Mouse (Mus musculus) liver (tissue): ENCODE data around the gene Cd164.

Source experiments
- DNase-seq: peaks from one replicate; pipeline ENCODE4 v3.0.0-alpha.2; 2020; ENCODE audit warnings: mixed read lengths

The Cd164 gene

DNA sequence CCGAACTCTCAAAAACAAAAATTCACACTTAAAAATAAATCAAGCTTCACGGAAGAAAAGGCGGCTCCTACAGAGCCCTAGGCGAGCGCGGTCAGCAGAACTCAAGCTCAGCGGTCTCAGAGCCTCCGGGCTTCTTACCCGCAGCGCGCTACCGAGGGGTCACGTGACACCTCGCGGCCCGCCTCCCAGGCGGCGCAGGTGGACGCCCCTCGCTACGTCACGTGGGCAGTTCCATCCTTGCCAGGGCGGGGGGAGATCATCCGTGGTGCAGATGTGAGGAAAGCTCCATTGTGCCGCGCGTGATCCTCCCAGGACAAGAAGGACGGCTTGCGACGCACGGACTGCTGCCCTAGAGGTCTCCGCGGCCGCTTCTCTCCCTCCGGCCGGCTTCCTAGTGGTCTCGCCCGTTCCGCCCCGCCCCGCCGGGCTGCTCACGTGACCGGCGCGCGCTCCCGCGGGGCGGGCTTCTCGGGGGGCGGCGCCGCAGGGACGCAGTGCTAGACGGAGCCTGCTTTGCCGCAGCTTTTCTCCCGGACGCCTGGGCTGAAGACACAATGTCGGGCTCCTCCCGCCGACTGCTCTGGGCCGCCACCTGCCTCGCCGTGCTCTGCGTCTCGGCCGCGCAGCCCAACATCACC is at the start of gene Cd164:
Gene Cd164 (plus strand): TSS at position 434 of the 638 bp plus-strand sequence.
- peak; percentile 94 for DNase-seq

DNA sequence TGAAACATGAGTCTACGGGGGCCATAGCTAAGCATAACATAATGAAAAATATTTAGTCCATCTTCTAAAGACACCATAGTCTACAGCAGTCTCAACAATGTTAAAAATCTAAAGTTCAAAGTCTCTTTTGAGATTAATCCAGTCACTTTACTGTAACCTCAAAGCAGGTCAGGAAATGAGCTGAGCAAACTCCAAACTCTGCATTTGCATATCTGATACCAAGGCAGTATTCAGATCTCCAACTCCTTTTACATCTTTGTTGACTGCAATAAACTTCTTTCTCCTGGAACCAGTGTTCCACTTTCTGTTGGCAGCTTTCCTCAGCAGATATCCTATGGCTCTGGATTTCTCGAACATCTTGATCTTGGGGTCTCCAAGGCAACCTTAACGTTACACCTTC is 48.5 kb upstream of the Cd164 start:
- DNase-seq = no peak

DNA sequence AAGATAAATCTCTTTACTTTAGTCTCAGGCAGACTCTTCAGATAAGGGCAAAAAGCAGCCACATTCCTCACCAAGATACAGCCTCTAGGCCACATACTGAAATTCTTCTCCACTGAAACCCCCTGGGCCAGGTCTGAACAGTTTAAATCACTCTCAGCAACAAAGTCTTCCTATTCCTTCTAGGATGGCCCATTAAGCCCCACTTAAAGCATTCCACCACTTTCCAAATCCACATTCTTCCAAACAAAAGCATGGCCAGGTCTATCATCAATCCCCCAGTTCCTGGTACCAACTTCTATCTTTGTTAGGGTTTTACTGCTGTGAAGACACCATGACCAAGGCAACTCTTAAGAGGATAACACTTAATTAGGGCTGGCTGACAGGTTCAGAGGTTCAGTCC is 46.7 kb upstream of the Cd164 start:
- DNase-seq = no peak

DNA sequence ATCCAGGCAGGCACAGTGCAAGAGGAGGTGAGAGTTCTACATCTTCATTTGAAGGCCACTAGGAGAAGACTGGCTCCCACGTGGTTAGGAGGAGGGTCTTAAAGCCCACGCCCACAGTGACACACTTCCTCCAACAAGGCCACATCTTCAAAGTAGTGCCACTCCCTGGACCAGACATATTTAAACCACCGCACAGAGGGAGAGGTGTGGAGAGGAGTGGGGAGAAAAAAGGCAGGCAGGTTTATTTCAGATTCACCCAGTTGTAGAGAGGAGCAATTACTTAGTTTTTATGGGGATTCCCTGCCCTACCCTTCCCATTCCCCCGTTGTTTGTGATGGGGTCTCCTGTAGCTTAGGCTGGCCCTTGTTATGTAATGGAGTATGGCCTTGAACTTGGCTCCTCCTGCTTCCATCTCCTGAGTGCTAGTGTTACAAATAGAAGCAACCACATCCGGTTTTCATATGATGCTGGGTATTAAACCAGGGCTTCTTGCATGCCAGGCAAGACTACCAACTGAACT is 46.2 kb upstream of the Cd164 start:
- DNase-seq = no peak

DNA sequence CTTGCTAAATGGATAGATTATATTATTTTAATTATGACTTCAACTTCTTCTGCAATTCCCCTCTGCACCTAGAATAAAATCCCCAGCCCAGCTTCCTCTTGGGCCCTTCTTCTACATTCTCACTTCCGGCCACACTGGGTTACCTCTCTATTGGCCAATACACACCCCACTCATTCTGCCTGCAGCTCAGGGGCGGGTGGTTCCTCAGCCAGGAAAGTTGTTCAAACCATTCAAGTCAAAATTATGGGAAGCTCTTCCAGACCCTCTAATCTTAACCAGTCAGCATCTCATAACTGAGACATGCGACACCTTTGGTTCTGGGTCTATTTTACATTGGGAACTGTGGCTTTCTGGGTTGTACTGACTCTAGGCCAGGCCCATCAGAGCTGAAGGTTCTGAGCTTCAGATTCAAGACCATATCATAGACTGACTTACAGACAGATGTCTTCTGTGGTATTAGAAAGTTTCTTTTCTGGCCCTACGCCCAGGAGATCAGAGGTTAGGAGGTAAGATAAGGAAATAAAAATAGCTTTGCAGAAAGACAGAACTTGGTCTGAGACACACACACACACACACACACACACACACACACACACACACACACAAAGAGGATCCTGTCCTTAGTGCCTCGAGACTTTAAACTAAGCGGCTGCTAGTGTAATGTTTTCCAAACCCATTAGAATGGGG is 45.3 kb upstream of the Cd164 start:
- DNase-seq = peak; percentile 36

DNA sequence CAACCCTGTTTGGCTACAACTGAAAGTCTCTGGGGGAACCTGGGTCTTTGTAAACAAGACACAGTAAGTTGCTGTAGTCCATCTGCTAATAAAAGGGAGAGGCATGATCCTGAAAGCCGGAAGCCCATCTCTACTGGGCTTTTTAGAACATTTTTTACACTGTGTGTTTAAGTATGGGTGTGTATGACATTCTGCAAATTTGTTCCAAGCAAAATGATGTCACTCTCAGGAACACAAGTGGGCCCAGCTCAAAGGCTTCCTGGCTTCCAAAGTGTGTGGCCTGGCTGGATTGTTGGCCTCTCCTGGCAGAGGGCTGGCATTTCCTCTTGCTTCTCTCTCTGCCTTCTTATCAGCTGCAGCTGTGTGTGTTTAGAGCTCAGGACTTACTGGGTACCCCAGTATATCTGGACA is 44.2 kb upstream of the Cd164 start:
- no peak for DNase-seq

DNA sequence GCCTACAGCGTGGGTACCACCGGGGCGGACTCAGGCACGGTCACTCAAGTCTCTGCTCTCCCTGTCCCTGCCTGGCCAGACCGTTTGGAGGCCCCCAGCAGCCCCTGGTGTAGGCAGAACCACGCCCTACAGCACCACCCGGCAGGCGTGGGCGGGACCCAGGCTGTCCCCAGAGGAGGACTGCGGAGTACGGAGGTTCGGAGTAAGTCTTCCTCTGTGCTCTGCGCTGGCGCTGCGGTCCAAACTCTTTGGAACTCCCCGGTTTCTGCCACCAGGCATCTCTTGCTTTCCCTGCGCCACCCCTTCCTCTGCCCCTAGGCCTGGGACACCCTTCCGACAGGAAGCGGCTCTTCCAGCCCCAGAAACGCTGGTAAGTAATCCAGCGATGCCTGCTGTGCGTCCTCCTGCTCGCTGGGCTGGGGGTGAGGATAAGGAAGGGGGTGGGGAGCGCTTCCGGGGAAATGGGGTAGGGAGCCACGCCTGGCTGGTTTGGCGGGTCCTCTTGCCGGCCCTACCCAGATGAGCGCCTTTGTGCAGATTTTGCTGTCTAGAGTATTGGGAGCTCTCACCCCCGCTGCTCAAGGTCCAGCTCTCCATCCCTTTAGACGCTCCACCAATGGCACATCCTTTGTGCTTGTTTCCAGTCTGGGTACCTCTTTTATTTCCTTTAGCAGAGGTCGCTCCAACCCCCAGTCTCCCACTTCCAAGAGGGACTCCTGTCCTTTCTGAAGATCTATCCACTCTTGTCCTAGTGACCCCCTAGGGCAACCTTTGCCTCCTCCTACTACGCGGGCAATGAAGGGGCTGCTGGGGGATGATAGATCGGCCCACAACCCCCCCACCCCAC is 42.8 kb upstream of the Cd164 start, which contains the start of gene Mical1:
Gene Mical1 (plus strand): TSS at position 144 of the 847 bp plus-strand sequence.
- DNase-seq = peak; percentile 83

DNA sequence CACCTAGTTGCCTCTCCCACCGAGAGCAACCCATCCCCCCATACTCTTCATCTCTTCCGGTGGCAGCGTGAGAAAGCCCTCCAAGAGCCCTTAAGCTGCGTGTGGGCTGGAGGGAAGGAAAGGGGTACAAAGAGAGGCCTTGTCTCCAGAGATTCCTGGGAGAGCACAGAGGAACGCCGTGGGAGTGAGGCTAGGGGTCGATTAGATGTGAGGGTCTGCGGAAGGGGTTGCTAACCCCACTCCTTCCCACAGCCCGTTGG is 42.3 kb upstream of the Cd164 start:
- DNase-seq = no peak

DNA sequence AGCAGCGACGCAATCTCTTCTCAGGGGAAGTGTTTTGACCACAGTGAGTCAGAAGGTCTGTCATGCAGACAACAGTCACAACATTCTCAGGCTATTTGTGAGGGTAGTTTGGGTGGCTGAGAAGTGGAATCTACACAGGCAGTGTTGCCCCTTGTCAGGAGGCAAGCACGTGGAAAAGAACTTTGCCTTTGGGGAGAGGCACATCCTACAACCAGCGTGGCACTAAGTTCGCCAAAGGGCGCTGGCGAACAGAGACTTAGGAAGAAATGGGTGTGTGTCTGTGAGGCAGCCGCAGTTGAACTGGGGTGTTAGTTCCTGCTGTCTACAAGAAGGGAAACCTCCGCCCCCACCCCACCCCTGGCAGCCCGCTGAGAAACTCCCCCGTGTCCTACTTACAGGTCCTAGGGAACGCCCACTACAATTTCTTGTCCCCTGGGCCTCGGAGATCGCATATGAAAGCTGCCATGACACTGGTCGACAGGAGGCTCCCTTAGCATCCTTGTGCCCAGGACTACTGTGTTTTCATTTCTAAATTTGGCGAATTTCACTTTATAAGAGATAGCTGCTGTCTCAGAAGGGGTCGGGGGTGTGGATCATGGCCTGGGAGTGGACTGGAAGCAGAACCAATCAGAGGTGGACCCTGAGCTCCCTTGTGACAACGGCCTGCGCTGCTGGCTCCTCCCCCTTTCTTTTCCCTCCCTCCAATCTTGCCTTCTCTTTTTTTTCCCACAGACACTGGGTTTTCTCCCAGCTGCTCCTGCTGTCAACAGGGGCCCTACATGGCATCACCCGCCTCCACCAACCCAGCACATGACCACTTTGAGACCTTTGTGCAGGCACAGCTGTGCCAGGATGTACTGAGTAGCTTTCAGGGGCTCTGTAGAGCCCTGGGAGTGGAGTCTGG is 41.7 kb upstream of the Cd164 start:
- peak; percentile 70 for DNase-seq

DNA sequence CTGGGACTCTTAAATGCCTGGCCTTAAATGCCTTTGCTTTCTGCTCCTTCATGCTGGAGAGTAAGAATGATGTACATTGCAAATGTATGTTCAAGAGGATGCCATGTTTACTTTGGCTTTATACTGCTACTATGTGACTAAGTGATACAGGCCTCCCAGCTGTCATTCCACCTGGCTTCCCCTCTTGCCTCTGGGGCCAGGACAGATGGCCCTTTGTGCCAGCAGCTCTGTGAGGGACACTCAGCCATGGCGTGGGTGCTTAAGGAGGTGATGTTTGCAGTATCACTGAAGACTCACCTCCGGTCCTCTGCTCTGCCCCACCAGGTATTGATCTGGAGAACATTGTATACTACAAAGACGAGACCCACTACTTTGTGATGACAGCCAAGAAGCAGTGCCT is 39.3 kb upstream of the Cd164 start:
- no peak for DNase-seq

DNA sequence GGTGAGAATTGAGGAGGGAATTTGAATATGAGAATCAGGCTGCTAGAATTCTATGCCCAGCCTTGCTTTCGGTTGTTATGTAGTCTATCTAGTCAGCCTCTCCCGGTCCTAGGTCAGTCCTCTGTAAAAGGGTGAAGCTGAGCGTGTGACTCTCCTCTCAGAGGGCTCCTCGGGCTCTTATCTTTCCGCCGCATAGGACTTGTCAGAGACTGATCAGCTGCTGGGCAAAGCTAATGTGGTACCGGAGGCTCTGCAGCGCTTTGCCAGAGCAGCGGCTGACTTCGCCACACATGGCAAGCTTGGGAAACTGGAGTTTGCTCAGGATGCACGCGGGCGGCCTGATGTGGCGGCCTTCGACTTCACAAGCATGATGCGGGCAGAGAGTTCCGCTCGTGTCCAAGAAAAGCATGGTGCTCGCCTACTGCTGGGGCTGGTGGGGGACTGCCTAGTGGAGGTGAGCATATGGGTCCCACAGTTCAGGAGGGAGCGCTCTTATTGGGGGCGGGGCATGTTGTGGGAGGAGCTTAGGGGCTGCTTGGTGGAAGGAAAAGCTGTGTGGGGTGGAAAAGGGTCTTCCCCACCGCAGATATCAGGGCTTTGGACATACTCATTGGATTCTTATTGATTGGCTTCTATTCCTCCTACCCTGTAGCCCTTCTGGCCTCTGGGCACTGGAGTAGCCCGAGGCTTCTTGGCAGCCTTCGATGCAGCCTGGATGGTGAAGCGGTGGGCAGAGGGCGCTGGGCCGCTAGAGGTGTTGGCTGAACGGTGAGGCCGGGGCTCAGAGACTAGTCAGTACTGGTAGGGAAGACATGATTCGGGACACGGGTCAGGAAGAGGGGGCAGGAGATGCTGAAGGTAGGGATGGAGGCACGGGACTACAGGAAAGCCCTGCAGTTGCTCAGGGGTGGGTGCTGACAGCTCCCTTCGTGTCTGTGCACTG is 38.0 kb upstream of the Cd164 start:
- DNase-seq = peak; percentile 66

DNA sequence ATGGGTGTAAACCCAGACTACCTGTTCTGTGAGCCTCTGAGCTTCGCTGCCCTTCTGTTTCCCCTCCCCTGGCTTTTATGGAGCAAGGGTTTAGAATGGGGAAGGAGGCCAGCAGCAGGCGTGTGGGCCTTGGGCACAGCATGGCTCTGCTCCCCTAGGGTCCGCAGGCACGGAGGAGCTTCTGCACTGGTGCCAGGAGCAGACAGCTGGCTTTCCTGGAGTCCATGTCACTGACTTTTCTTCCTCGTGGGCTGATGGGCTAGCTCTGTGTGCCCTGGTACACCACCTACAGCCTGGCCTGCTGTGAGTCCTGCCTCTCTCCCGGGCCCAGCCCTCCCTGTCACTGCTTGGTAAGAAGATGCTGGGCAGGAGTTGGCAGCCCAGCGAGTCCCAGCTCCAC is 36.8 kb upstream of the Cd164 start:
- DNase-seq = no peak

DNA sequence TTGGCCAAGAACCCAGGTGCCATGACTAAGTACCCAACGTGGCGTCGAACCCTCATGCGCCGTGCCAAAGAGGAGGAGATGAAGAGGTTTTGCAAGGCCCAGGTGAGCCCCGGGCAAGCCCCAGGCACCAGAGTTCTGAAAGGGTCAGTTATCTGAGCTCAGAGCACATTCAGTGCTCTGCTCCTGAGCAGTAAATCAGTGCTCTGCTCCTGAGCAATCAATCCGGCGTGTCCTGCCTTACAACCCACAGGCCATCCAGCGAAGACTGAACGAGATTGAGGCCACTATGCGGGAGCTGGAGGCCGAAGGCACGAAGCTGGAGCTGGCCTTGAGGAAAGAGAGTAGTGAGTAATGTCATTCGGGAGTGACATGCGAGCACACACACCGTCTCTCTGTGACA is 33.4 kb upstream of the Cd164 start:
- no peak for DNase-seq

DNA sequence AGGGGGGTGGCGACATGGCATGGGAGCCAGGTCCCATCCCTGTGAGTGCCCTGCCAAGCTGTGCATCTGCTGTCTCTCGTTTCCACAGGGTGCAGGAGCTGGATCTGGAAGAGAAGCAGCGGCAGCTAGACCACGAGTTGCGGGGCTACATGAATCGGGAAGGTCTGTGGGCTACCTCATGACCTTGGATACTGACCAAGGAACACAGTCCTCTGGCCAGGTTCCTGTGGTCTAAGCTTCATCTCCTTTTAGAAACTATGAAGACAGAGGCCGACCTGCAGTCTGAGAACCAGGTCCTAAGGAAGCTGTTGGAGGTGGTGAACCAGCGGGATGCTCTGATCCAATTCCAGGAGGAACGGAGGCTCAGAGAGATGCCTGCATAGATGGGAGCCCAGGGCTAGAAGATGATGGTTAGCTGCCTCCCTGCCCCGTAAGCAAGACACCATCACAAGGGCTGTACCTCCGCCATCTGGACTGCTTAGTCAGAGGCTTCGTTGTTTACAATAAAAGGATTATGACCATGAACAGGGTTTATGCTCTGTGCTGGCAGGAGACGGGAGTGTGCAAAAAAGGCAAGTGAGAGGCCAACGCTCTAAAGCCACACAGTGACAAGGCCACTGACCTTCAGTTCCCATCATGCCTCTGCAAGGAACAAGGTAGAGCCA is 32.6 kb upstream of the Cd164 start:
- no peak for DNase-seq

DNA sequence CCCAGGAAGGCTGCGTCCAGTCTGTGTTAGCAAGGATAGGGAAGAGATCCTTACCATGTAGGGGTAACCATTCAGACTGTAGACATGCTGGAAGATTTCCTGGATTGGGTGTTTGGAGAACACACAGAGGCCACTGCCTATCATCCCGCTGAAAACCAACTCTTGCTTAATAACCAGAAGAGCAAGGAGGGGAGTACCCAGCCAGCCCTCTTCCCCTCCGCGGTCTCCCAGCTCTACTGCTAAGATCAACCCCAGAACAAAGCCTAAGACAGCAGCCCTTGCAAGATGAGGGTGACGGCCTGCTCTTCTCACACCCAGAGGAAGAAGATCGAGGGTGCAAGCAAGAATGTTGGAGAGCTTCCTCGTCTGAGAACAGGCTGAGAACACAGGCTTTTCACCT is 30.3 kb upstream of the Cd164 start:
- DNase-seq = no peak

DNA sequence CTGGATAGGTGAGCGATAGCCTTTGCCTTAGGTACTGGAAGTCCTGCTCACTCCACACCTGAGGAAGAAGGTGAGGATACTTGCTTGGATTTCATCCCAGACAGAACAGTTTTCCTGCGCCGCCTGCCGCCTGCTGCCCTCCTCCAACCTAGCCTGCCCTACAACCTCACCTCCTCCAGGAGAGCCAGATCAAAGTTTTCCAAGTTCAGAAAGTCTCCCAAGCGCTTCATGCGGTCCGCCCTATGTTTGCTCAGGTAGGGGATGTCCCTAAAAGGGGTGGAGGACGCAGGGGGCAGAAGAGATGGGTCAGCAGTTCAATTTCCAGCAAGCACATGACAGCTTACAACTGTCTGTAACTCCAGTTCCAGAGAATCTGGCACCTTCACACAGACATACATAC is 29.9 kb upstream of the Cd164 start:
- no peak for DNase-seq

DNA sequence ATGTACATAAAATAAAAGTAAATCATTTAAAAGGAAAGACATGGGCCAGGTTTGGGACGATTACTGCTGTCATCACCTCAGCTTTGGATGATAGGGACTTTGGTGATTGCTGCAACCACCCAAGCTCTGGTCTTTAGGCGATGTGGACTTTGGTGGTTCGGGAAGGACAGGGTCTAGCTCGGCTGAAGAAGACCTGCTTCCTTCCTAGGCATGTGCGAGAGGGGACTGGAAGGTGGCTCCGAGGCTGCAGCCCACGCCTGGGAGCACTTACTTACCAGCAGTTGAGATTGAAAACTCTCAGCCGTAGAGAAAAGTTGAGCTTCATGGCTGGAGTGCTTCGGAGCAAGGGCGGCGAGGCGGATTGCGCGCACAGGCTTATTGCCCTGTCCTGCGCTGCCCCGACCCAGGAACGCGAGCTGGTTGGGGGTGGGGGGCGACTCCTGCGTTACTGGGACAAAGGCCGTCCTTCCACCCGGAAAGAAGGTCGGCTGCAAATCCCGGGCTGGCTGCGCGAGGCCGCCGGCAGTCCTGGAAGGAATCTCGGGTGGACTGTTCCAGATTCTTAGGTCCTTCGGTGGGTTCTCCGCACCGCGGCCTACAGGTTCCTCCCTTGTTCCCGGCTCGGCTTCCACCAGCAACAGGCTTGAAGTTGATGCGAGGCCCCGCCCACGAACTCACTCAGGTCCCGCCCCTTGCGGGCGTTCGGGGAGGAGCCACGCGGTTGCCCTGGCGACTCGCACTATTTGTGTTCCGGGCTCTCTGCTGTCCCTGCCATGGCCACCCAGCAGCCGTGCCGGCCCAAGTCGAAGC is 29.3 kb upstream of the Cd164 start, which contains the start of the genes Smpd2 and Ppil6:
Gene Smpd2 (minus strand): TSS at position 662 of the 810 bp plus-strand sequence.
Gene Ppil6 (plus strand): TSS at position 732 of the 810 bp plus-strand sequence.
- DNase-seq = peak; percentile 94

DNA sequence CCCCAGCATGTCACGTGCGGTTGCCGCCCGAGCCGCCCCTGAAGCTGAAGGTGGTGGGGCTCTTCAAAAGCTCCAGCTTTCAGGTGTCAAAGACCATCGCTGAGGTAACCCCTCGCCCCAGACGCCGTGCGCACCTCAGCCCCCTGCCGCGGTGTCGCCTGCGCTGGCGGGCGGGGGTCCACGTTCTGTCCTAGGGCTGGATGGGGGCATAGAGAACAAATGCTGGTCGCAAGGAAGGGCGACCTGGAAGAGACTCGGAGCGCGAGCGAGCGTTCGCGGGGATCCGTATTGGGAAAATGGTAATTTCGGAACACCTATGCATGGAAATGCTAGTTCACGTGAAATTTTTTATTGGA is 28.7 kb upstream of the Cd164 start:
- DNase-seq = no peak

DNA sequence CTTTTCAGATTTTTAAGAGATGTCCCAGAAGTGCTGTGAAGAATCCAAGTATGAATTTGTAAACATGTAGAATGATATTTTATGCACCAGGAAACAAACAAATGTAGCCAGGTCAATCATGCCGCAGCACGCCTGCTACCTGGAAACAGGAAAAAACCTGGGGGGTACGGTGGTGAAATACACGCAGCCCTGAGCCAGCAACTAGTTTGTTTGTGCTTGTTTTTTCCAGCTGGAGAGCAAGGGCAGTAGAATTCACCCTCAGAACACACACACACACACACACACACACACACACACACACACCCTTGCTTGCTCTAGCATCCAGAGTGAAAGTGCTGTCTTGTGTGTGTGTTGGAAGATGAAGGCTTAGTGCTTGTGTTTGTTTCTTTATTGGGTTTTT is 28.1 kb upstream of the Cd164 start:
- DNase-seq = no peak

DNA sequence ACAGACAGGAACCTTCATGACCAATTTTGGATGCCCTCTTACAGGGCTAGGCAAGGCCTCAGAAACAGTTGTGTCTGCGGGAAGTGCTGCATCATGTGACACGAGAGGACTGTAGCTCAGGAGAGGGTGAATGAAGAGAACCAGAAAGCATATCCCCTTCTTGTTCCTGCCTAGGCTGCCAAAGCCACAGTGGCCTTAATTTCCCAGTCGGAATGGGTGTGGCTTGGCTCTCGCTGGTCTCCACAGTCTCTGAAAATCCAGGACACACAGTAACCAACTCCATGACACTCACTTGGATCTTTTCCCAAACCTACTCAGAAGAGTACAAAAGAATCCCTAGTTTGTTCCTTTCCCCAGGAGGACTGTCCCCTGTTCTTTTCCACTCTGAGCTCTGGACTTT is 18.3 kb upstream of the Cd164 start:
- no peak for DNase-seq
